Mouse (Mus musculus): ENCODE results near the gene Bcl10.
"Not testable (repeated sequence)": the region's sequence is repeated elsewhere in the genome, so short reads cannot be mapped to it uniquely, and the experiment has no call there.

Bcl10 gene

DNA sequence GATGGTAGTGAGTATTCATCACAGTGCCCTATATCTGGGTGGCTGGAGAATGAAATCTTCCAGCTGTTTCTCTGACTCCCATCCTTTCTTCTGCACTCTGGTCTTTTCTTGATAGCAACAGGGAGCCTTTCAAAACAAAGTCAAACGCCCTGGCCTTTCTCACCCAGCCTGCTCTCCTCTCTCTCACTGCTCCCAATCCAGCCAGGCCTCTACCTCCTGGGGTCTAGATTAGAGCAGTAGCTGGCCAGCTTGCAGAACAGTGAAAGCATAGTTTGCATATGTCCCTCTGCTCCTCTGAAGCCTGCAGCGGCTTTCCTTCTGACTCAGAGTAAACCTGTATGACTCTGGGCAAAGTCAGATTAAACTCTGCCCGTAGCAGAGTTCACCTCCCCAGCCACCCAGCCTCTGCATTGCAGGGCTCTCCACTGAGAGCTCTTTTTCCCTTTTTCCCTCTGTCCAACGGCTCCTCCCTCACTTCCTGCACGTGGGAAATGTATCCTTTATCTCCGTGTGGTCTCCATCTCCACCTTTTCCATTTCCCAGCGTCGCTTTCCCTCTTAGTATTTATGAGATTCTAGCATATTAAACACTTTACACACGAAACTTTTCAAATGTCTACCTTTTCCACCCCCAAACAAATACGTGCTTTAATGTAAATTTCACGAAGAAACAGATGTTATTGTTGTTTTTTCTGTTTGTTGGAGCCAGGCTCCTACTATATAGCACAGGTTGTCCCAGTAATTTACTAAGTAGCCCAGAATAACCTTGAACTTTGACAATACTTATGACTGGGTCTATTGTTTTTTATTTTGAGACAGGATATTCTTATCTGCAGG, at the start of gene Bcl10:
TSS of gene Bcl10 (plus strand) at position 786 of the 836 bp plus-strand sequence.
- DNase-seq (ENCODE audit: low spot score in 2 of 2): no peak

DNA sequence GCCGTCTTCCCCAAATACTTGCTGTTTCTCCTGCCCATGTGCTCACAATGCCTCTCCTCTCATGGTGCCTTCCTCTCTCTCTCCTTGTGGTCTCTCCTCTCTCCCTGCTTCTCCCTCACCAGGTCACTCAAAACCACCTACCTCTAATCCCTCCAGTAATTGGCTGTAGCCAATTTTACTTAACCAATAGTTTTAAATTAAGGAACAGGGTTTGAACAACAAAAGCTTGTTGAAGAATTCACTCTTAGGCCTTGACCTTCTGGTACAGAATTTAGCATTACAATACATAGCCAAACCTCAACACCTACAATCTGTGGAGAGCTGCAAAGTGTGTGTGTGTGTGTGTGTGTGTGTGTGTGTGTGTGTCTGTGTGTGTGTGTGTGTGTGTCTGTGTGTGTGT, 49.3 kb upstream of the Bcl10 start:
- DNase-seq (ENCODE audit: low spot score in 2 of 2): no peak

DNA sequence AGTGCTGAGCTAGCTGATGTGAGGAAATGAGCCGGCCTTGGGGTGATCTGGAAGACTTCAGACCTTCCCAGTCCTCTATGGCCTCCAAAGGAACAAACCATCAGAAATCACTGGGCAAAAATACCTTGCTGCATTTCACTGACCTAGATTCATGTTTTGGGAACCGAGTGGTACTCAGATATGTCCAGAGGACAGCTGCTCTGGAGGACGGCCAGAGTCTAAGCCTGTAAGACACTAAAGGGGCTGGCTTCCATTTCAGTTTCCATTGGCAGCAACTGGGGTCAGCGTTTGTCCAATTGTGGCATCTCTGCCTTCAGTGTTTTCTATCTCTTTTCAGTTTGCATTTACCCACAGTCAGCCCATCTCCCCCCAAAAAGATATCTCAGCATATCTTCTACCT, 48.5 kb upstream of the Bcl10 start:
- no peak for DNase-seq (ENCODE audit: low spot score in 2 of 2)

DNA sequence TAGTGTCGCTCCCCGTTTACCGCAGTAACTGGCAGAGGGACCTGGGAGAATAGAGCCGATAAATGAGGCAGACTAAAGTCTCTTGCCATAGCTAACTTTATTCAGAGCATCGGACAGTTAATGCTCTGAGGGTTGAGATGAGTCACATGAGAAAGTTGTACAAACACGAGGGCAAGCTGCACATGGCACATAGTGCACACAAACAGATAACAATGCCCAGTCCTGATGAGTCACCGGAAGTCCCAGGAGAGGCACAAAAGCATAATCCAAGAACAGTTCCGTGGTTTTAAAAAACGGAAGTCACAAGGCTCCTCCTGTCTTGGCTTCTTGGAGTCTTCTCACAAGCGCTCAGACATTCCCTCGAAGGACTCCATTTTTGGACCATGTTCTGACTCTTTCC, 46.5 kb upstream of the Bcl10 start:
- no peak for DNase-seq (ENCODE audit: low spot score in 2 of 2)

DNA sequence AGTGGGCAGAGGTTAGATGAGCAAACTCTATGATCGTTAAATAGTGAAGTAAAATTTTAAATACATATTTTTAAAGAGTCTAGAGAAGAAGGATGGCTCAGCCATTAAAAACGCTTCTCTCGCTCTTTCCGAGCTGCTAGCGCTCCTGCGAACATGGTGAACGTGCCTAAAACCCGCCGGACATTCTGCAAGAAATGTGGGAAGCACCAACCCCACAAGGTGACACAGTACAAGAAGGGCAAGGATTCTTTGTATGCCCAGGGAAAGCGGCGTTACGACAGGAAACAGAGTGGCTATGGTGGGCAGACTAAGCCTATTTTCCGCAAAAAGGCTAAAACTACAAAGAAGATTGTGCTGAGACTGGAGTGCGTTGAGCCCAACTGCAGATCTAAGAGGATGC, 43.7 kb upstream of the Bcl10 start:
- DNase-seq (ENCODE audit: low spot score in 2 of 2): not testable (repeated sequence)

DNA sequence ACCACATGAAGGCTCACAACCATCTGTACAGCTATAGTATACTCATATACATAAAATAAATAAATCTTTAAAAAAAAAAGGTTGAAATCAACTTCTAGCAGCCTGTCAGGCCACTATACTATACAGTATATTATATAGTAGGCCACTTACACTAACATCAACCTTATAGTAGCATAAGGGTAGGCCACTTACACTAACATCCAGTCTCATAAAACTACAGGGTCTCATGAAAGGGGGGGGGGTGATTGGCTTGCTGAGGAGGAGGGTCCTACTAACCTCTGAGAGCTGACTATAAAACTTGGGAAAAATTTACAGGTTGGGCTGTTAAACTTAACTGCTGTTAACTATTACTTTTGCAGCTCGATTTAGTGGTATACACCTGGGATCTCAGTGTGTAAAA, 42.3 kb upstream of the Bcl10 start:
- no peak for DNase-seq (ENCODE audit: low spot score in 2 of 2)

DNA sequence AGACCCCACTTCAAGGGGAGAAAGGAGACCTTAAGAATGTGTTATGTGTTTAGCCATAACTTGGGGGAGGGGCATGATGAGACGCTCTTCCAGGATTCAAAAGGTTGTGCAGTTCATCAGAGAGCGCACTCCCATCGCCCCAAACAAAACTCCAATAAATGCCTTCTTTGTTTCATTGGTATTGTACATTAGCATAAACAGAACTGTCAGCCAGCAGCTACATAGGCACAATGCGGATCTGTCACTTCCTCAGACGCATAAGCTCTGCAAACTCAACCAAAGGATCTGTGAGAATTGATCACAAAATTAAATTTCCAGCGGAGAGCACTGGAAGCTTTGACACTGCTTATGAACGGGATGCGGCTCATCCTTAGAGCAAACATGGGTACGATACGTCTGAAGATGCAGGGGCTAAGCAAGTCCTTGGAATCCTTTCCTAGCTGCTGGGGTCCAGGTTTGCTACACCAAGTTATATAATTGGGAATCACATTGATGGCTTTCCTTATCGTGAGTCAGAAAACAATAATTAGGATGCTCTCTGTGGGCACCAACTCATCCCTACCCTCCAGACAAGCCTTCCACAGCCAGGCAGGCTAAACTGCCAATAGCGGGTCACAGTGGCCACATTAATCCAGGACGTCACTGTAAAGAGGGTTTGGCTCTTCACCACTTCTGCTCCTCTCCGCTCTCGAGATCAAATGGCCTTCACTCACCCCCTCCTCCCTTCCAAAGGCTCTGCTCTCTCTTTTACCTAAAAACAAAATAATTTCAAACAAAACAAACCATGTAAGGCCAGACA, 40.3 kb upstream of the Bcl10 start:
- DNase-seq (ENCODE audit: low spot score in 2 of 2): no peak

DNA sequence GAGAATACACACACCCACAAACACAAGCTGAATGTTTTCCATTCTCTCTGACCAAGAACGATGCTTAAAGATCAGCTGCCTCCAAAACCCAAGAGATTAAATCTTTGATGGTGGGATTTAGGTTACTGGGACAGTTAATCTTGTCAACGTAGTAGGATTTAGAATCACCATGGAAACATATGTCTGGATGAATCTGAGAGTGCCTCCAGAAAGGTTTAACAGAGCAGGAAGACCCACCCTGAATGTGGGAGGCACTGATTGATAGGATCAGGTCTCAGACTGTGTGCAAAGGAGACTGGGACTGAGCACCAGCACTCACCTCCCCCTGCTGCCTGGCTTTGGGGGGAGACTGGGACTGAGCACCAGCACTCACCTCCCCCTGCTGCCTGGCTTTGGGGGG, 39.4 kb upstream of the Bcl10 start:
- DNase-seq (ENCODE audit: low spot score in 2 of 2): no peak

DNA sequence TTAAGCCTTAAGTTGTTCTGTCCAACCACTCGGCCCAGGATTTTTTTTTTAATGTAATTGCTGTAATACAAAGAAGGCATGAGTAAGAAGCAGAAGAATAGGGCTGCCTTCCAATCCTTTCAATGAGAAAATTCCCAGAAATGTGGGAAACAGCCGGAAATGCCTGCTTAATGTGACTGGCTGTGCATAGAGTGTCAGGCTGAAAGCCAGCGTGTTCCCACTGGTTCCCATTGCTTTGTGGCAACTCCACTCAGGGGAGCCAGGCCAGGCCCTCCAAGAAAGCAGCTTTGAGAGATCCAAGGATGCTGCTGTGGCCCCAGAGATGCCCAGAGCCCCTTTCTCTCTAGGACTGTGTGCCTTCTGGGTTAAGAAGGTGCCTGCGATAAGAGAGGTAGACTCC, 37.2 kb upstream of the Bcl10 start:
- no peak for DNase-seq (ENCODE audit: low spot score in 2 of 2)

DNA sequence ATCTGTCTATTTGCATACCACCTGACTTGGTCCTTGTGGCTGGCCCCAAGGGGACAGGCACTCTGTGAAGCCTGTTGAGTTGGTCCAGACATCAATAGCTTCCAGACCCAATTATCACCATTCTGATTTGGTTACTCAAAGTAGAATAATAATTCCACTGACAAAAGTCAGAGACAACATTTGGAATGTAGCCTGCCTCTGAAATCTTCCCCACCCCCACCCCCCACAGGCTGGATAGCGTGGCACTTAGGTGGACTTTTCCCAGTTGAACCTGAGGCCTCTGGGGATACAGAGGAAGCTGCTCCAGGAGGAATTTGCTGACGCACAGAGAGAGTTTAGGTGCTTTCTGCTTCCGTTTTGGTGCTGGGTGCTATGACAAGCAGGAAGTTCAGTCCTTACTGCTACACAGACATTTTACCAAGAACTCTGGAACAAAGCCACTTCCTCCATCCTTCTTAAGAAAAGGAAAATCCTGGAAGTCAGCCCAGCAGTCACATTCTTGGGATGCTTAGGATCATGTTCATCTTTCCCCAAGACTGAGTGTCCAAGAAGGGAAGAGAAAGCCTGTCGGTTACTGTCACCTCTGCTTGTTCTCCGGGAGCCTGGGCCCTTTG, 36.6 kb upstream of the Bcl10 start:
- no peak for DNase-seq (ENCODE audit: low spot score in 2 of 2)

DNA sequence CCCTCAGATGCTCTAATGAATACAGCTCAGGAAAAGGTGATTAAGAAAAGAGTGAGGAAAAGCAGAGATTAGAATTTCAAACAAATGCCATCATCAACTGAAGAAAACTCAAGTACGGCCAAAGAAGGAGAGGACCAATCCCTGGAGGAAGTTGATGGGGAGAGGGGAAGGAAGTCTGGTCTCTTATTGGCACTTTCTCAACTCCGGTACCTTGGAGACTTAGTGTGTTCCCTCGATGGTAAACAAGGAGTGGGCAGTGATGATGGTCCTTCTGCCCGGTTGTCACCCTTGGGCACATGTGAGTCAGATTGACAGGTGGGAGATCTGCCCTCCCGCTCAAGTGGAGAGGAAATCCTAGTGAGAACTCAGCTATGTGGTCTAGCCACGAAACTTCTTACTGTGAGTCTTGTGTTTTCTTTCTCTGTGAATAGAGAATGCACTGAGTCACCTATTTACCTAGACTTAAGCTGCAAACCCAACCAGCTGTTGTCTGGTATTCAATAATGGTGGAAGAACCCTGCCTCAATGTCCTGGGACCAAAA, 35.1 kb upstream of the Bcl10 start:
- DNase-seq (ENCODE audit: low spot score in 2 of 2): no peak

DNA sequence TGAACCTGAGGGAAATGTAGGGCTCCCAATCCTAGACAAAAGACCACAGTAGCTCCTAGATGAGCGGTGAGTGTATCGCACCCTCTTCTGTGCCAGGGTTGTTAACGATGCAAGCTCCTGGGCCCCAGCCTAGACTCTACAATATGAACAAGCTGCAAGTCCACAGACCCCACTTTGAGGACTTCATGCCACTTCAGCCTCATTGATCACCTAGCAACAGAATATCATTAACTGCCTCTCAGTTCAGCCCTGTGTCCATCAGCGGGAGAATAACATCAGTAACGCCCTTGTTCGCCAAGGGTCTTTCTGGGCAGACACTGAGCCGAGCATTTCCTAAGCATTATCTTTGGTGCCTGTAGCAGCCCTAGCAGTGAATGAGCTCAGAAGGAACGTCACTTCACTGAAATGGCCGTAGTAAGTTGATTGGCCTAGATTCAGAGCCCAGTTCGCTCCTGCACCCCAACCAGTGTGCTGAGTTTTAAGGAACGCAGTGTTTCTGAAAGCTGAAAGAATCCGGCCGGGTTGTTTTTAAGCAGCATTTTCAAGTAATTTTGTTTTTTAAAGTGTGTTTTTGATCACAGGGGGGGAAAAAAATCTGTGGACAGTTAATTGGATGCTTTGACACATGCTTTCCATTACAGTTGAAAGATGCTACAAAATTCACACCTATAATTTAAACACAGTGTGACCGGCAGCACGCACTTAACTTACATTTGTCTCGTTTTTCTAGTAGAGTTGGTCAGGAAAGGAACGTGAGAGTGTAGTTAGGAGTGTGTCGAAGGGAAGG, 32.1 kb upstream of the Bcl10 start:
- DNase-seq (ENCODE audit: low spot score in 2 of 2): no peak

DNA sequence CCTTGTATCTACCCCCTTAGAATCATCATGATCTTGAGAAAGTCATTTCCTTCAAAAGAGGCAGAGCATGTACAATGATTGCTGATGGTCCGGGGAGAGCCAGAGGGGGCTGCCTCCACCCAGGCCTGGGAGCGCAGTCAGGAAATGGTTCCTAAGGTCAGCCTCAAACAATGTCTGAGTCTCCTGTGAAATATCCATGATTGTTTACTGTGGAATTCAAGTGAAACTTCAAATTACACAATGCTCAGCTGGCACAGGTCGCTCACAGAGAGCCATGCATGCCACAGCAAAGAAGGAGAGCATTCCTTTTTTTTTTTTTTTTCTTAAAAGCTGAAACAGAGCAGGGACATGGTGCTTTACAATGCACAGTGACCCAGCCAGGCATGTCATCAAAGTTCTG, 30.2 kb upstream of the Bcl10 start:
- DNase-seq (ENCODE audit: low spot score in 2 of 2): no peak

DNA sequence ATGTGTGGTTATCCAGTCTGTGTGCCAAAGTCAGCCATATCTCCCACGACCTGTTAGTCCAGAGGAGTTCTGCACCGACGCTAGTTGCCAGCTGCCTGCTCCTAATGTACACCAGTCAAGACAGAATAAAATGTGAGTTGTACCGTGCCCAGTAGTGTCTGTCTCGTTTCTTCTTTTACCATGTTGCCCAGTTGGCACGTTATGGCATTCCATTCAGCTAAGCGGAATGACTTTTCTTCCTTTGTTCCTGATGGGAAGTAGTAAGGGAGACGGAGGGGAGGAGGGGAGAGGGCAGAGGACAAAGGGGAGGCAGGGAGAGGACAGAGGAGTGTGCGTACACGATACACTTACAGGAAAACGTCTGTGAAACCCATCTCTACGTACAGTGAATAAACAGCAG, 28.5 kb upstream of the Bcl10 start:
- no peak for DNase-seq (ENCODE audit: low spot score in 2 of 2)

DNA sequence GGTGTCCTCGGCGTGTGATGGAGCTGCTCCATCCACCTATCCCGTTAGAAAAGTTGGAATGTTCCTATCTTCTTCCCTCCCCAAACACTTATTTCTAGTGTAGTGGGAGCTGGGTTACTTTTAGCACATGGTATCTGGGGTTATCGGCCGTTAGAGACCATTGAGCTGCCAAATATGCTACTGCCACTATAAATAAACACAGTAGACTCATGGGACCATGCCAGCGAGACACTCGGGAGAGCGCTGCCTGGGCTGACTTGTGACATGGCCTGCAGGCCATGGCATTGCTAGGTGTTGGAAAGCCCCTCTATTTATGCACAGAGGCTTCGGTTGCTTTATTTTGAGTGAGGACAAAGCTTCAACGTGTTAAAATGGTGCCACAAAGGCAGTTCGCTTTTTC, 24.9 kb upstream of the Bcl10 start:
- DNase-seq (ENCODE audit: low spot score in 2 of 2): no peak

DNA sequence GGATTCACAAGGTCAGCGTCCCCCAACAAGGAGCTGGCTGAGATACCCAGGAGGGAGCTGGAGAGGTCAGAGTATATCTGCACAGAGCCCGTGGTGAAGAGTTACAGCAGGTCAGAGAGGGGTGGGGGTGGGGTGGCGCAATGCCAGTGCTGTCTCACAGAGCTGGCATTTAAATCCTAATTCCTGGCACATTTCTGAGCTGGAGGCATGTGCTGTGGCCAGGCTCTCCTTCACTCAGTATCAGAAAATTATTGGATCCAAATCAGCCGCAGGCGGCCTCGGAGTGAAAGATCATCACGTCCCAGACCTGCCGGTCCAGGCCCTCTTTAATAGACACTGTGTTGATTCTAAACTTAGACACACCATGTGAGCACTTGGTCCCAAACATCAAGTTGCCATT, 22.8 kb upstream of the Bcl10 start:
- no peak for DNase-seq (ENCODE audit: low spot score in 2 of 2)

DNA sequence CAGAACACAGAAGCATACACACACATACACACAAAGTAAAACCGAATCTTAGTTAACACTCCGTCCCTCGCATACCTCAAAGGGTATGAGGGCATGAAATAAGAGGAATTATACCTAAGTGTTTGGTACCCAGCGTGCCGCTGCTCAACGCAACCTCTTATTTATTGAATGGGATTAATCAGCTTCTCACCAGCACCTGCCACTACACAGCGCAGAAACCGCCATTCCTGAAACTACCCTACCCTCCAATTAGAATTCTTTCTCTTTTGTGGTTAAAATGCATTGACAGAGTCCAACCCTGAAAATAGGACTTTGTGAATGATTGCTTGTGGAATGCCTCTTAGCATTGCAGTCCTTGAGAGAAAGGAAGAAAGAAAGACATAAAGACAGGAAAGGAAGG, 19.1 kb upstream of the Bcl10 start:
- DNase-seq (ENCODE audit: low spot score in 2 of 2): no peak

DNA sequence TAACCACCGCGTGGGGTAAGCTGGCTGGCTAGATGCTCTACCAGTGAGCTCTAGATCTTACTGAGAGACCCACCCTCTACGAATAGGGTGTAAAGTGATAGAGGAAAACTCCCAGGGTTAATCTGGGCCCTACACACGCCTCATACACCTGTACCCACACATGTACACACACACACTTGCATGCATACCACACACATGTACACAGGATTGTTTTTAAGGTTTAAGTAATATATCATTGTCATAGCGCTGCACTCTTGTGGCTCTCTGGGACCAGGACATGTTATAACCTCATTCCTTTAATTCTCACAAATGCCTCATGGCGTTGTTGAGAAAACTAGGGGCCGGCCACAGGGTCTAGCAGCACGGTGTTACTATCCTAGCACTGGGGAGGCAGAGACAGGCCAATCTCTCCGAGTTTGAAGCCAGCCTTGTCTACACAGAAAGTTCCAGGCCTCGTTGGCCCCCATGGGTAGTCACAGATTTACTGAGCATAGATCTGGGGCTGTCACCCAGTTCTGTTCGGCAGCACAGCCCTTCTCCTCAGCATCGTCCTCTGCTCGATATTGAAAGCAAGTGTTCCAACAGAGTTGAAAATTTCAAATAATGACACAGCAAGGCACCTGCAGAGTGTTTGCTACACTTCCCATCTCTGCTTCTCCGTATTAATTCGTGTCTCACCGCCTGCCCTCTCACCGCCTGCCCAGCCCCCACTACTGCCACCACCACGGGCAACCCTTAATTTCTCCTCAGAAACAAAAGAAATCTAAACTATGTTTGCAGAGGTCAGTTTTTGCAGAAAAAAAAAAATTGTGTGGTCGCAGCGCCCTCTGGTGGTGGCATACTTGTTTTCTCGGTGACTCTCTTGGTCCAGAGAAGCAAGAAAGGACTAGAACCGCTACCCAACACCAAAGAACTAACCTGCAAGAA, 17.5 kb upstream of the Bcl10 start:
- DNase-seq (ENCODE audit: low spot score in 2 of 2): peak in 1 of 2 experiments; percentile 47

DNA sequence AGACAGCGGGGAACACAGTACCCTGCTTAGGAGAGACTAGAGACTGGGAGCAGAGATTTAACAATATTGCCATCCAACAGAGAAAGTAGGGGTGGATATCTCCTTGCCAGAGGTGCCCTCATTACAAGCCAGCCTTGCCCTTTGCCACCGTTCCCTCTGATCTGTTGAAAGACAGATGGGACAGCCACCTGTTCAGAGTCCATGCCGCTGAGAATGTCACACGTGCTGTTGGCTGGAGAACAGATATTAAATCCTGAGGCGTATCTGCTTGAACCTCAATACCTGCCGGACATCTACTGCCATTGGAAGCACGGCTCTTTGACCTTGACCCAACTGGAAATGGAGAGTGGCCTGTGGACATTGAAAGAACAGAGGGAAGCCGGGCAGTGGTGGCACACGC, 16.0 kb upstream of the Bcl10 start:
- DNase-seq (ENCODE audit: low spot score in 2 of 2): no peak

DNA sequence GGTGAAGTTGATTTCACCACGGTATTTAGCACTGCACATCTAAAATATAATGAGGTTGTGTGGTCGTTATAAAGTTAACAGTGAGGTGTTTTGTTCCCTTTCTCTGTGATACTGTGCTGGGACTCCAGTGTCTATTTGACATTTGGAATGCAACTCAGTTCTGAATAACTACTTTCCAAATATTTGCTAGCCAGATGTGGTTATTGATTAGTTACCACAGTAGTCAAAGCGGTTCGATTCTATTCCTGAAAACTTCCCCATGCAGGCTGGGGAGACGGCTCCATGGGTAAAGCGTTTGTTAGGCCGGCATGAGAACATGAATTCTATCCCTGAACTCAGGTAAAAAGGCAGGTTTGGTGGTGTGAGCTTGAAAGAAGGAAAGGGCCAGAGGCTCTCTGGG, 10.1 kb upstream of the Bcl10 start:
- no peak for DNase-seq (ENCODE audit: low spot score in 2 of 2)

DNA sequence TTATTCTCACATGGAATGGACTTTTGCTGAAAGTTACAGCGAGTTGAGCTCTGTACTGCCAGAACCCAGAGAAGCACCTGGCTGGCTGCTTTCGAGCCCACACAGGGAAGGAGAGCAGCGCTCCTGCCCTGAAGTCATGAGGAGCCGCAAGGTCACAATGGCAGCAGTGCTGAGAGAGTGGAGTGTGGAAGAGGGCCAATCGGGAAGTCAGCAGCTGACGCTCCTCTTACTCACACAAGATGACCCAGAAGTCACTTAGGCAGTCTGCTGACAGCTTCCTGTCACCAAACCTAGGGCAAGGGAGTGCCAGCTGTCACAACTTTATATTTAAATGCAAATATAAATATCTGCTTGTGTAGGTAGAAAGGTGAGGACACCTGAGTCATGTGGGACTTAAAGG, 9.3 kb upstream of the Bcl10 start:
- no peak for DNase-seq (ENCODE audit: low spot score in 2 of 2)

Measured in thymus, postnatal 10 days (tissue).